Mouse (Mus musculus): ENCODE measurements around the gene Rgs6.

DNA sequence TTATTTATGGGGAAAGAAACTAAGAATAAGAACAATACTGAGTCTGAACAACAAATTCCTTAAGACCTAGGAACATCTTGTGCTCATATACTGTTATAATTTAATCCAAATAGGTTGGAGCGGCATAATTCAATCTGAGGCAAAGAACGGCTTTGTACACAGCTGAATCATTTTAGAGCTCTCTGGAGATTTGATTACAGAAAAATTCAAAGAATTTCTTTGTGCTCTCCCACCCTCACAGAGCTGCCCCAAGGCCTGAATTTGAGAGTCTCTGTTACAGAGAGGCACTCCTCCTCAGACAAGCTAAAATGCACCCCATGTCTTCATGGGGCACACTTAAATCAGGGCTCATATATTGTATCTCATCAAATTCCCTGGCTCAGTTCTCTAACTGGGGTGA lies 332.1 kb downstream of the Rgs6 start:
- TF ChIP-seq GATA1 (IDR thresholded peaks at IDR 0.05; ENCODE audit: borderline replicate concordance, low read length): no peak
- no peak for TF ChIP-seq FLI1 (IDR thresholded peaks at IDR 0.05; ENCODE audit: low read length)

Measured in megakaryocyte, embryonic 14.5 days (primary cell).